Mouse (Mus musculus) MEL (cell line): ENCODE results near the gene Fbxo10. TPM values are rescaled to one million over a fixed set of nuclear protein-coding genes. Genes with fewer than 3 reads are reported as not detected.

Experiments used
- DNase-seq: peaks from one replicate; pipeline ENCODE4 v3.0.0; 2011; ENCODE audit warnings: low read depth, low spot score
- H3K27ac ChIP-seq: 2 replicates; pipeline ENCODE4 v1.5.1; 2012; ENCODE audit warnings: low read depth, mild to moderate bottlenecking, control low read depth, low read length, moderate library complexity; ENCODE audit not compliant: control insufficient read depth
- H3K27me3 ChIP-seq, 2 experiments: fragments of 150-350 bp in 1 of 2; sonication (generic) in 1 of 2; 2 replicates each; pipeline ENCODE4 v1.6.1; 2012; ENCODE audit warnings: low read length in 2 of 2, mild to moderate bottlenecking in 2 of 2, improper control_type of control experiment in 1 of 2, moderate library complexity in 1 of 2; ENCODE audit not compliant: insufficient read depth in 2 of 2, control insufficient read depth in 1 of 2
- H3K36me3 ChIP-seq, 2 experiments: 2 replicates each; pipeline ENCODE4 v1.6.1; 2012 to 2014; ENCODE audit warnings: low read length in 2 of 2, improper control_type of control experiment in 1 of 2, inconsistent platforms in 1 of 2, mild to moderate bottlenecking in 1 of 2; ENCODE audit not compliant: insufficient read depth in 2 of 2, control insufficient read depth in 1 of 2
- H3K4me1 ChIP-seq, 2 experiments: fragments of 150-350 bp in 1 of 2; sonication (generic) in 1 of 2; 2 replicates each; pipeline ENCODE4 v1.6.1; 2012; ENCODE audit warnings: low read length in 2 of 2, improper control_type of control experiment in 1 of 2, mild to moderate bottlenecking in 1 of 2; ENCODE audit not compliant: insufficient read depth in 2 of 2, control insufficient read depth in 1 of 2
- H3K4me3 ChIP-seq, 2 experiments: fragments of 150-350 bp in 1 of 2; sonication (generic) in 1 of 2; 2 replicates each; pipeline ENCODE4 v1.5.1; 2012; ENCODE audit warnings: low read depth in 2 of 2, low read length in 2 of 2, mild to moderate bottlenecking in 2 of 2, moderate library complexity in 2 of 2, control low read depth in 1 of 2, improper control_type of control experiment in 1 of 2; ENCODE audit not compliant: control insufficient read depth in 1 of 2, insufficient read depth in 1 of 2
- H3K79me2 ChIP-seq: 2 replicates; pipeline ENCODE4 v1.6.1; 2012; ENCODE audit warnings: mild to moderate bottlenecking, low read length, moderate library complexity; ENCODE audit not compliant: control insufficient read depth, poor library complexity, insufficient read depth
- H3K9ac ChIP-seq: 2 replicates; pipeline ENCODE4 v1.6.1; 2012; ENCODE audit warnings: low read depth, mild to moderate bottlenecking, control low read depth, low read length, moderate library complexity; ENCODE audit not compliant: control insufficient read depth, poor library complexity, severe bottlenecking
- H3K9me3 ChIP-seq: fragments of 150-350 bp; sonication (generic); replicated peaks from 2 replicates; pipeline ENCODE4 v1.6.1; 2012; ENCODE audit warnings: mild to moderate bottlenecking, low read length, improper control_type of control experiment, moderate library complexity; ENCODE audit not compliant: insufficient read depth
- BHLHE40 ChIP-seq: IDR thresholded peaks from 2 replicates; pipeline ENCODE4 v1.6.1; 2012; ENCODE audit warnings: low read depth, mild to moderate bottlenecking, inconsistent platforms, low read length, improper control_type of control experiment, borderline replicate concordance
- CHD1 ChIP-seq: IDR thresholded peaks from 2 replicates; pipeline ENCODE4 v1.6.1; 2012; ENCODE audit warnings: low read depth, mild to moderate bottlenecking, inconsistent platforms, low read length, improper control_type of control experiment
- CHD2 ChIP-seq: IDR thresholded peaks from 2 replicates; pipeline ENCODE4 v1.6.1; 2011; ENCODE audit warnings: low read length, improper control_type of control experiment
- CTCF ChIP-seq, 3 experiments: IDR thresholded peaks in 2 of 3; conservative IDR thresholded peaks in 1 of 3; 2 replicates each; pipeline ENCODE4 v1.5.1; 2011 to 2012; ENCODE audit warnings: low read length in 3 of 3, low read depth in 2 of 3, mild to moderate bottlenecking in 2 of 3, improper control_type of control experiment in 1 of 3, inconsistent platforms in 1 of 3, mixed read lengths in 1 of 3, moderate library complexity in 1 of 3; ENCODE audit not compliant: control insufficient read depth in 1 of 3, insufficient read depth in 1 of 3, poor library complexity in 1 of 3, severe bottlenecking in 1 of 3
- E2F4 ChIP-seq: IDR thresholded peaks from 2 replicates; pipeline ENCODE4 v1.6.1; 2011; ENCODE audit warnings: low read depth, low read length, improper control_type of control experiment, borderline replicate concordance
- ELF1 ChIP-seq: IDR thresholded peaks from 2 replicates; pipeline ENCODE4 v1.6.1; 2014; ENCODE audit warnings: low read depth, mild to moderate bottlenecking, inconsistent platforms, low read length, improper control_type of control experiment, moderate library complexity
- GATA1 ChIP-seq: IDR thresholded peaks from 2 replicates; pipeline ENCODE4 v1.6.1; 2011; ENCODE audit warnings: low read depth, low read length, improper control_type of control experiment
- HCFC1 ChIP-seq: IDR thresholded peaks from 2 replicates; pipeline ENCODE4 v1.6.1; 2012; ENCODE audit warnings: low read depth, mild to moderate bottlenecking, inconsistent platforms, low read length, improper control_type of control experiment, moderate library complexity
- JUND ChIP-seq: IDR thresholded peaks from 2 replicates; pipeline ENCODE4 v1.6.1; 2011; ENCODE audit warnings: low read depth, mild to moderate bottlenecking, improper control_type of control experiment, low read length
- KAT2A ChIP-seq: conservative IDR thresholded peaks from 2 replicates; pipeline ENCODE4 v1.6.1; 2012; ENCODE audit warnings: low read depth, low read length, improper control_type of control experiment, inconsistent platforms
- MAFK ChIP-seq: IDR thresholded peaks from 2 replicates; pipeline ENCODE4 v1.6.1; 2011; ENCODE audit warnings: low read depth, mild to moderate bottlenecking, low read length, improper control_type of control experiment, borderline replicate concordance
- MAX ChIP-seq: IDR thresholded peaks from 2 replicates; pipeline ENCODE4 v1.6.1; 2011; ENCODE audit warnings: low read length, improper control_type of control experiment
- MAZ ChIP-seq: IDR thresholded peaks from 2 replicates; pipeline ENCODE4 v1.6.1; 2012; ENCODE audit warnings: low read depth, mild to moderate bottlenecking, inconsistent platforms, low read length, improper control_type of control experiment
- MEF2A ChIP-seq: IDR thresholded peaks from 2 replicates; pipeline ENCODE4 v1.6.1; 2014; ENCODE audit warnings: low read depth, mild to moderate bottlenecking, inconsistent platforms, low read length, improper control_type of control experiment; ENCODE audit not compliant: poor library complexity, insufficient replicate concordance, severe bottlenecking; ENCODE audit errors: extremely low read depth
- MXI1 ChIP-seq: IDR thresholded peaks from 2 replicates; pipeline ENCODE4 v1.6.1; 2011; ENCODE audit warnings: mild to moderate bottlenecking, low read depth, low read length, improper control_type of control experiment
- MYB ChIP-seq: IDR thresholded peaks from 2 replicates; pipeline ENCODE4 v1.6.1; 2011; ENCODE audit warnings: mild to moderate bottlenecking, low read depth, low read length, improper control_type of control experiment
- MYC ChIP-seq: IDR thresholded peaks from 2 replicates; pipeline ENCODE4 v1.6.1; 2011; ENCODE audit warnings: low read depth, mild to moderate bottlenecking, low read length, improper control_type of control experiment, moderate library complexity
- NRF1 ChIP-seq: IDR thresholded peaks from 2 replicates; pipeline ENCODE4 v1.6.1; 2014; ENCODE audit warnings: low read depth, mild to moderate bottlenecking, inconsistent platforms, low read length, improper control_type of control experiment, moderate library complexity; ENCODE audit not compliant: poor library complexity, insufficient read depth, severe bottlenecking
- POLR2A ChIP-seq, 2 experiments: IDR thresholded peaks; 2 replicates each; pipeline ENCODE4 v1.6.1; 2011 to 2012; ENCODE audit warnings: low read length in 2 of 2, mild to moderate bottlenecking in 2 of 2, control low read depth in 1 of 2, improper control_type of control experiment in 1 of 2, low read depth in 1 of 2, moderate library complexity in 1 of 2; ENCODE audit not compliant: control insufficient read depth in 1 of 2, insufficient read depth in 1 of 2, poor library complexity in 1 of 2
- POLR2AphosphoS5 ChIP-seq: IDR thresholded peaks from 2 replicates; pipeline ENCODE4 v1.6.1; 2012; ENCODE audit warnings: low read depth, borderline replicate concordance, mild to moderate bottlenecking, inconsistent platforms, low read length, moderate library complexity, mixed read lengths
- RAD21 ChIP-seq: IDR thresholded peaks from 2 replicates; pipeline ENCODE4 v1.6.1; 2011; ENCODE audit warnings: mild to moderate bottlenecking, low read depth, low read length, improper control_type of control experiment
- RCOR1 ChIP-seq: IDR thresholded peaks from 2 replicates; pipeline ENCODE4 v1.6.1; 2012; ENCODE audit warnings: low read depth, mild to moderate bottlenecking, inconsistent platforms, low read length, improper control_type of control experiment
- SMC3 ChIP-seq: IDR thresholded peaks from 2 replicates; pipeline ENCODE4 v1.6.1; 2011; ENCODE audit warnings: low read depth, low read length, improper control_type of control experiment
- TAL1 ChIP-seq: IDR thresholded peaks from 2 replicates; pipeline ENCODE4 v1.6.1; 2012; ENCODE audit warnings: mild to moderate bottlenecking, inconsistent platforms, low read length, moderate library complexity, mixed read lengths
- TBP ChIP-seq: IDR thresholded peaks from 2 replicates; pipeline ENCODE4 v1.8.0; 2011; ENCODE audit warnings: low read depth, low read length, improper control_type of control experiment
- TCF12 ChIP-seq: IDR thresholded peaks from 2 replicates; pipeline ENCODE4 v1.6.1; 2014; ENCODE audit warnings: low read depth, mild to moderate bottlenecking, inconsistent platforms, low read length, improper control_type of control experiment, moderate library complexity
- UBTF ChIP-seq: IDR thresholded peaks from 2 replicates; pipeline ENCODE4 v1.6.1; 2012; ENCODE audit warnings: low read depth, mild to moderate bottlenecking, inconsistent platforms, low read length, improper control_type of control experiment, moderate library complexity, borderline replicate concordance; ENCODE audit not compliant: insufficient read depth
- USF1 ChIP-seq: IDR thresholded peaks from 2 replicates; pipeline ENCODE4 v1.6.1; 2014; ENCODE audit warnings: low read depth, mild to moderate bottlenecking, inconsistent platforms, low read length, improper control_type of control experiment, moderate library complexity
- ZKSCAN1 ChIP-seq: IDR thresholded peaks from 2 replicates; pipeline ENCODE4 v1.6.1; 2012; ENCODE audit warnings: low read depth, mild to moderate bottlenecking, inconsistent platforms, low read length, improper control_type of control experiment, moderate library complexity
- ZNF384 ChIP-seq: IDR thresholded peaks from 2 replicates; pipeline ENCODE4 v1.6.1; 2012; ENCODE audit warnings: low read depth, mild to moderate bottlenecking, inconsistent platforms, low read length, improper control_type of control experiment
- polyA plus RNA-seq, 2 experiments: library from polyadenylated mRNA; stranded (reverse) in 1 of 2; unstranded in 1 of 2; fragments of >175 nt in 1 of 2; fragments of >200 nt in 1 of 2; gene quantifications; 2 replicates each; pipeline versions ENCODE4 v1.2.1 to v1.2.4; 2012; ENCODE audit warnings: low replicate concordance in 2 of 2, low read depth in 1 of 2; ENCODE audit not compliant: insufficient read length in 2 of 2, insufficient read depth in 1 of 2, missing spikeins in 1 of 2
- total RNA-seq: library from RNA; depleted of rRNA; stranded (reverse); fragments of 300-350 nt; gene quantifications from 2 replicates; pipeline ENCODE4 v1.2.3, GENCODE M21; 2012

Gene Fbxo10
- total and polyA plus RNA-seq, 3 experiments = 2.2 to 6.5 TPM; not detected in 1

DNA sequence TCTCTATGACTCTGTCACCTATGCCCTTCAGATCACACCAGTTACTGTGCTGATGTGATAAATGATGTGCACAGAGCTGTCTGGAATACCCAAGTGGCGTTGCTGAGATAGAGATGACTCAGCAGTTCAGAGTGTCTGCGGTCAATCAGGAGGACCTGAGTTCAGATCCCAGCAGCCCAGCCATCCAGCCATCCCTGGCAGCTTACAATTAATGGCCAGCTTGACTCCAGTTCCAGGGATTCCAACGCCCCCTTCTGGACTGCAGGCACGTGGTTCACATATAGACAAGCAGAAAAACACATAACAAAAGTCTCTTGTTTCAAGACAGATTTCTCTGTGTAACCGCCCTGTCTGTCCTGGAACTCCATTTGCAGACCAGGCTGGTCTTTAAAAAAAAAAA lies 22.0 kb upstream of the Fbxo10 start:
- H3K36me3 ChIP-seq = peaks cover 12% of the 10 kb centered on the region in 2 experiments
- peak; percentile 52 for DNase-seq
- H3K4me1 ChIP-seq = peaks cover 0 to 16% of the 10 kb centered on the region in 2 experiments; a peak in 3 of 4 replicates
- H3K79me2 ChIP-seq = peaks cover 29% of the 10 kb centered on the region
- no peak overlapping the region for H3K27ac ChIP-seq
- H3K9ac ChIP-seq = peak overlapping the region; percentile 85
- H3K4me3 ChIP-seq = peak overlapping the region; percentile 87 to 89
- peak; percentile 17; the same call in 1 of the 2 replicates for TF ChIP-seq SMC3
- TF ChIP-seq MAX = peak; percentile 58; the same call in 1 of the 2 replicates
- no peak for TF ChIP-seq BHLHE40
- TF ChIP-seq CTCF (IDR thresholded peaks at IDR 0.05 in 2 of 3, conservative IDR thresholded peaks at IDR 0.05 in 1 of 3; ENCODE audit: control insufficient read depth in 1 of 3, insufficient read depth in 1 of 3, low read depth in 2 of 3, low read length in 3 of 3, poor library complexity in 1 of 3, severe bottlenecking in 1 of 3) = peak; percentile 24 to 34 (median 24); a peak in 5 of 6 replicates
- TF ChIP-seq USF1 = peak; percentile 63
- no peak for TF ChIP-seq ELF1
- TF ChIP-seq MAFK = peak; percentile 55; the same call in 1 of the 2 replicates
- TF ChIP-seq, all 39 proteins: peak for 5
- Histone ChIP-seq H3K9me3 (no peaks in the 10 kb centered on the region), H3K27me3 (no peaks in the 10 kb centered on the region)

DNA sequence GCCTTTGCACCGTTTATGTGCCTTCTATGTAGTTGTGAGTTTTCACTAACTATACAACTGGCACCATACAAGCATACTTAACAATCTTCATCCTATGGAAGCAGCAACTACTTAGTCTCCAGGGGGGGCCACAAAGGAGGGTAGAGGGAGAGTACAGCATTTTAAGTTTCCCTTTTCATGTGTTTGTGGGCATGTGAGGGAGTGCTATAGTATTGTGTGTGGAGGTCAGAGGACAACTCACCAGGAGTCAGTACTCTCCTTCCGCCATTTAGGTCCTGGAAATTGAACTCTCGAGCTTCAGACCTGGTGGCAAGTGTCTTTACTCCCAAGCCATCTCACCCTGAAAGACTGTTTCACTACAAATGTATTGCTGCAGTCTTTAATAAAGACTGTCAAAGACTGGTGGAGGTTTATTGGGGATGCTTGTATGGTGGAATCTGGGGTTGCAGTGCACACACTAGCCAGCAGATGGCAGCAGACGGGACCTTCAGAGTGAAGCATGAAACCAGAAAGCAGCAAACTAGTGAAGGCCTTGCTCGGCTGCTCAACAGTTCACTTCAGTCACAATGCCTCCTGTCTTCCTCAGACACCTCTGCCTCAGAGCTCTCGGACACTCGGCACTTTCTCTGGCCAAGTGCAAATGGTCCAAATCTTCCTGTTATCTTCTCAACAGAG lies 12.9 kb upstream of the Fbxo10 start:
- H3K4me3 ChIP-seq = no peak overlapping the region
- peak overlapping the region; percentile 38; the same call in 1 of the 2 replicates for H3K9ac ChIP-seq
- H3K9me3 ChIP-seq = no peaks in the 10 kb centered on the region
- no peak overlapping the region for H3K27ac ChIP-seq
- peaks cover 0 to 5% of the 10 kb centered on the region in 2 experiments; a peak in 2 of 4 replicates for H3K4me1 ChIP-seq
- no peaks in the 10 kb centered on the region; a peak in 1 of 4 replicates for H3K36me3 ChIP-seq
- peak; percentile 85 for DNase-seq
- peaks cover 2 to 3% of the 10 kb centered on the region in 2 experiments; a peak in 2 of 4 replicates for H3K27me3 ChIP-seq
- H3K79me2 ChIP-seq = no peaks in the 10 kb centered on the region
- no peak for TF ChIP-seq TAL1
- no peak for TF ChIP-seq HCFC1
- no peak for TF ChIP-seq POLR2AphosphoS5
- TF ChIP-seq NRF1 = no peak
- TF ChIP-seq CHD1 = no peak
- TF ChIP-seq ZNF384 = no peak
- no peak for TF ChIP-seq TCF12
- TF ChIP-seq MEF2A = no peak
- 0 out of 2 replicates have a peak, but pooled peaks have one; percentile 18 for TF ChIP-seq MYC
- no peak for TF ChIP-seq TBP
- TF ChIP-seq KAT2A = no peak
- peak; percentile 93 to 98 (median 97) for TF ChIP-seq CTCF (IDR thresholded peaks at IDR 0.05 in 2 of 3, conservative IDR thresholded peaks at IDR 0.05 in 1 of 3; ENCODE audit: control insufficient read depth in 1 of 3, insufficient read depth in 1 of 3, low read depth in 2 of 3, low read length in 3 of 3, poor library complexity in 1 of 3, severe bottlenecking in 1 of 3)
- TF ChIP-seq MXI1 = no peak
- TF ChIP-seq GATA1 = no peak
- TF ChIP-seq ZKSCAN1 = no peak
- peak; percentile 94 for TF ChIP-seq SMC3
- peak; percentile 74 for TF ChIP-seq RAD21
- no peak for TF ChIP-seq UBTF
- no peak for TF ChIP-seq JUND
- TF ChIP-seq MYB = no peak
- TF ChIP-seq POLR2A (IDR thresholded peaks at IDR 0.05; ENCODE audit: control insufficient read depth in 1 of 2, insufficient read depth in 1 of 2, low read depth in 1 of 2, low read length in 2 of 2, poor library complexity in 1 of 2) = no peak
- TF ChIP-seq E2F4 = no peak
- TF ChIP-seq MAZ = no peak
- TF ChIP-seq MAX = no peak
- no peak for TF ChIP-seq RCOR1
- TF ChIP-seq USF1 = no peak
- no peak for TF ChIP-seq CHD2
